Mouse (Mus musculus) forebrain, embryonic 14.5 days (tissue): ENCODE results near the gene Ggnbp2. TPM values are rescaled to one million over a fixed set of nuclear protein-coding genes. Genes with fewer than 3 reads are reported as not detected.
"Not testable (repeated sequence)": the region's sequence is repeated elsewhere in the genome, so short reads cannot be mapped to it uniquely, and the experiment has no call there.

ENCODE experiments used
- ATAC-seq: fragments of 200-750 bp; cut with Nextera tagmentation; 2 replicates; pipeline ENCODE4 v1.8.0; 2017; ENCODE audit warnings: mild to moderate bottlenecking, moderate library complexity
- DNase-seq: peaks from one replicate; pipeline ENCODE4 v3.0.0-alpha.2; 2015; ENCODE audit warnings: low spot score
- H3K27ac ChIP-seq: fragments of 300-500 bp; sonication (generic); 2 replicates; pipeline ENCODE4 v1.5.1; 2014; ENCODE audit warnings: low read depth, mild to moderate bottlenecking, control low read depth, low read length, moderate library complexity
- H3K27me3 ChIP-seq: fragments of 300-500 bp; sonication (generic); replicated peaks from 2 replicates; pipeline ENCODE4 v1.6.1; 2014; ENCODE audit warnings: low read length, control low read depth, mixed read lengths; ENCODE audit not compliant: control insufficient read depth, insufficient read depth
- H3K36me3 ChIP-seq: fragments of 300-500 bp; sonication (generic); 2 replicates; pipeline ENCODE4 v1.6.1; 2014; ENCODE audit warnings: low read length, control low read depth; ENCODE audit not compliant: control insufficient read depth, insufficient read depth
- H3K4me1 ChIP-seq: fragments of 300-500 bp; sonication (generic); 2 replicates; pipeline ENCODE4 v1.6.1; 2014; ENCODE audit warnings: antibody characterized with exemption, low read length, control low read depth; ENCODE audit not compliant: control insufficient read depth, insufficient read depth
- H3K4me2 ChIP-seq: fragments of 300-500 bp; sonication (generic); 2 replicates; pipeline ENCODE4 v1.6.1; 2014; ENCODE audit warnings: mild to moderate bottlenecking, control low read depth, low read length
- H3K4me3 ChIP-seq: fragments of 300-500 bp; sonication (generic); 2 replicates; pipeline ENCODE4 v1.5.1; 2014; ENCODE audit warnings: low read depth, low read length, control low read depth
- H3K9ac ChIP-seq: fragments of 300-500 bp; sonication (generic); 2 replicates; pipeline ENCODE4 v1.6.1; 2014; ENCODE audit warnings: mild to moderate bottlenecking, low read length, control low read depth, moderate library complexity
- H3K9me3 ChIP-seq: fragments of 300-500 bp; sonication (generic); replicated peaks from 2 replicates; pipeline ENCODE4 v1.6.1; 2016; ENCODE audit warnings: low read length, control low read depth, mixed read lengths; ENCODE audit not compliant: control insufficient read depth
- WGBS: fragments of 180-500 bp; shearing (Covaris S2); extraction: QIAGEN DNeasy Blood & Tissue Kit; methylation state at CpG from one replicate; pipeline ENCODE4 v1.1.7; 2014; 5-methylcytosine and 5-hydroxymethylcytosine counted together
- polyA plus RNA-seq: library from polyadenylated mRNA; unstranded; fragments of >200 nt; fragmentation: Nextera tagmentation; extraction: Ambion mirVana; gene quantifications from 2 replicates; pipeline ENCODE4 v1.2.1, GENCODE M21; 2014

The Ggnbp2 gene
- polyA plus RNA-seq, 1 experiment from 2014 or later: 55.2 TPM

DNA sequence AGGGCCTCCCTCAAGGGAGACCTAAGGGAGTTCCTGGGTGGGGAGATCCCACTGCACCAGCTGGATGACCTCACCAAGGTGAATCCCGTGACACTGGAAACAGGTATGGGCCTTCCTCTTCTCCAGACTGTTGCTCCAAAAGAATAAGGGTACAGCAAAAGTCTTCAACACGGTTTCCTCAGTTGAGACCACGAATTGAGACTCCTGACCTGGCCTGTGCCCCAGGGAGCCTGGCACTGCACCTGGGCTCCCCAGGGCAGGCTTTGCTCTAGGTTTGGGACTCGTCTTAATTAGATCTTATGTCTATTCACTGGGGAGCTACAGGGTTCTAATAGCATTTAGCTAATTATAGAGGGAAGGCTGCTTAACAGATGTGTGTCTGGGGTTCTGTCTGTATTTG lies 14.6 kb upstream of the Ggnbp2 start:
- no peak overlapping the region for H3K9ac ChIP-seq
- DNase-seq (no peak), ATAC-seq (no peak)
- WGBS: 79% methylated on average over 4 of the region's 4 CpGs
- no peak overlapping the region for H3K4me2 ChIP-seq
- peaks cover 42% of the 10 kb centered on the region for H3K36me3 ChIP-seq
- no peaks in the 10 kb centered on the region for H3K27me3 ChIP-seq
- no peak overlapping the region for H3K27ac ChIP-seq
- peaks cover 3% of the 10 kb centered on the region; the same call in 1 of the 2 replicates for H3K4me1 ChIP-seq
- no peaks in the 10 kb centered on the region for H3K9me3 ChIP-seq
- no peak overlapping the region for H3K4me3 ChIP-seq

DNA sequence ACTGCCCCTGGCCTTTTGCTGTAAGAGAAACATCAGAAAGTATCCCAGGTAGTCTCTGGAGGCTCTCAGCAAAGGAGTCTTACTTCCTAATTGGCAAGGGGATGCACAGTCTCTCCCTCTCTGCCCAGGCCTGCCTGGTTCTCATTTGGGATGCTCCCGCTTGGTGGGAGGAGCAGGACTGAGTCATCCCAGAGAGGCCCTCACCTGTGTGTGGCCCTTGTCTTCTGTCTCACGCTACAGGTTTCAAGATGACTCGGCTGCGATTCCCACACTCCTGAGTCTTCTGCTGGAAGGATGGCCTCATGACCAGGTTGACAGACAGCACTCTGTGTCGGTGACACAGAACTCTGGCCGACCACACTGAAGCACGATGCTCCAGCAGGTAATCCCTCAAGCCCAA lies 11.7 kb upstream of the Ggnbp2 start:
- DNase-seq (no peak), ATAC-seq (no peak)
- 94% methylated on average over 7 of the region's 7 CpGs for WGBS

DNA sequence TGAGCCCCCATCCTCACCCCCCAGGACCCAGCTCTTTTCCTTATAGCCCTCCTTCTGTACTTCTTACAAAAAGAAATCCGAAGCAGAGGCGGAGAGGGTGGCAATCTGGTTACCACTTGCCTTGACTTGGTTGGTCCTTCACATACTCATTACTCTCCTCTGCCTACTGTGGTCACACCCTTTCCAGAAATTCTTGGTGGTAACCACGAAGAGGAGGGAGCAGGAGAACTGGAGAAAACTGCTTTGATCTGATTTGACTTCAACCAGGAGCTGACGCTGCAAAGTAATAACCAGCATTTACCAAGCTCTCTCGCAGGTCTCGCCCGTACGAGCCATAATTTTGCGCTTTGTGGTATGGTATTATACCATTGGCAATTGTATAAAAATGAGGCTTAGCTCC lies 10.4 kb upstream of the Ggnbp2 start:
- H3K4me1 ChIP-seq: peaks cover 7% of the 10 kb centered on the region
- no peak overlapping the region for H3K27ac ChIP-seq
- H3K9ac ChIP-seq: peak overlapping the region; percentile 92
- H3K4me3 ChIP-seq: peak overlapping the region; percentile 88
- 64% methylated on average over 9 of the region's 9 CpGs for WGBS
- peak overlapping the region; percentile 87 for H3K4me2 ChIP-seq
- H3K36me3 ChIP-seq: peaks cover 26% of the 10 kb centered on the region
- DNase-seq (no peak), ATAC-seq (no peak)
- no peaks in the 10 kb centered on the region for H3K9me3 ChIP-seq
- no peaks in the 10 kb centered on the region for H3K27me3 ChIP-seq

More for the DNA sequence above, 11.7 kb upstream of the Ggnbp2 start:
- no peaks in the 10 kb centered on the region for H3K27me3 ChIP-seq
- H3K9ac ChIP-seq: no peak overlapping the region
- no peak overlapping the region for H3K4me3 ChIP-seq
- no peak overlapping the region for H3K4me2 ChIP-seq
- peaks cover 34% of the 10 kb centered on the region for H3K36me3 ChIP-seq
- peaks cover 7% of the 10 kb centered on the region for H3K4me1 ChIP-seq
- no peaks in the 10 kb centered on the region for H3K9me3 ChIP-seq
- H3K27ac ChIP-seq: no peak overlapping the region

DNA sequence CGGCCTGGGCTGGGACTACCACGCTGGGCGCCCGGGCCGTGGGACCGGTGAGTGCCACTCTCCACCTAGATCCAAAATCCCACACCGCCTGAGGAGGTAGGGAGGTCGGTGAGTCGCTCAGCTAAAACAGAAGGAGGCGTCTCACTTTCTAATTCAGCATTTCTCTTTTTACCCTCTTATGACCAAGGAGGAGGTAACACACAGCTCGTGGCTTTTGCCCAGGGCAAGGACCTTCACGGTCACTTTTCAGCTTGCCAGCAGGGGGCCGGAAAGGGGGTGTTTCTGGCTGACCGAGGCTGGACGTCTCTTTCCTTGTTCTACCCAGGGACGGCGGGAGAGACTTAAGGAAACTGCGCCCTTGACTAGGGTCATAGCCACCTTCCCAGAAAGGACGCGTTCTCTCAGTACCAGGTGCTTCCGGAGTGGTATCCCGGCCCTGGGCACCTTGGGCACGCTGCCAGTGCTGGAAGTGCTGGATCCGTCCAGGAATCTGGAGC lies 9.9 kb upstream of the Ggnbp2 start:
- H3K9me3 ChIP-seq: no peaks in the 10 kb centered on the region
- DNase-seq (peak; percentile 39), ATAC-seq (peak; percentile 47)
- under 1% methylated on average over 24 of the region's 24 CpGs for WGBS
- H3K9ac ChIP-seq: peak overlapping the region; percentile 92
- H3K27ac ChIP-seq: peak overlapping the region; percentile 83
- H3K4me2 ChIP-seq: peak overlapping the region; percentile 87
- H3K36me3 ChIP-seq: peaks cover 21% of the 10 kb centered on the region
- H3K4me3 ChIP-seq: peak overlapping the region; percentile 88
- peaks cover 7% of the 10 kb centered on the region for H3K4me1 ChIP-seq
- no peaks in the 10 kb centered on the region for H3K27me3 ChIP-seq

DNA sequence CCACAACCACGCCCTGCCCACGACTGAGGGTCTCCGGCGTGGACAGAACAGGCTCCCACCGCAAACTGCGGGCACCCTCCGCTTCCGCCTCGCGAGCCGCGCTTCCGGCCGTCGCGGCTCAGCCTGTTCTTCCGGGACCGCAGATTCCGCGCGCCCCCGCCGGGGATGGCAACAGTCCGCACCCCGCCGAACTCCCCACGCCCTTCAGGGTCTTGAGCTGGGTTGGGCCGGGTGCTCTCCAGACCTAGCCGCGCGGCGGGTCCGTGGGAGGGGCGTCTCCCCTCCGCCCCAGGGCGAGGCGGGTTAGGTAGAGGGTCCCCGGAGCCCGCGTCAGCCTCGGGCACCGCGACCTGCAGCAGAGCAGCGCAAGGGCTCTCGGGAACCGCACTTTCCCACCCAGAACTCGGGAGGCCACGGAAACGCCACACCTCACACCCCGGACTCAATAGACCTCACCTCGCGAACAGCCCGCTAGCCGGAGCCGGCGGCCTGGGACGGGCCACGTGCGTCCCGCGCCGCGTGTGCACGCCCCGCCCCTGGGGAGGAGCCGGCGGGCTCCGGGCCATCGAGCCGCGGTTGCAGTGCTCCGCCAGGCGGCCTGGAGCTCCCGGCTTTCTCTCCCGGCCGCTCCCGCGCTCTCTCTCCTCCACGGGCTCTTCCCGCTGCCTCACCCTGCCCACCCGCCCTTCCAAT lies 9.3 kb upstream of the Ggnbp2 start, which contains the start of the genes Myo19 and Pigw:
Gene Myo19, plus strand, starts transcription at position 377 of the 693 bp plus-strand sequence.
Gene Pigw, minus strand, starts transcription at position 514 of the 693 bp plus-strand sequence.
- H3K36me3 ChIP-seq: peaks cover 15% of the 10 kb centered on the region
- DNase-seq (peak; percentile 88), ATAC-seq (peak; percentile 97)
- H3K27me3 ChIP-seq: no peaks in the 10 kb centered on the region
- H3K4me3 ChIP-seq: peak within 1 kb of the TSS; percentile 88
- H3K27ac ChIP-seq: peak within 1 kb of the TSS; percentile 83
- H3K9me3 ChIP-seq: no peaks in the 10 kb centered on the region
- WGBS: under 1% methylated on average over 63 of the region's 81 CpGs
- H3K4me1 ChIP-seq: peaks cover 7% of the 10 kb centered on the region
- H3K9ac ChIP-seq: peak within 1 kb of the TSS; percentile 92
- H3K4me2 ChIP-seq: peak within 1 kb of the TSS; percentile 87

DNA sequence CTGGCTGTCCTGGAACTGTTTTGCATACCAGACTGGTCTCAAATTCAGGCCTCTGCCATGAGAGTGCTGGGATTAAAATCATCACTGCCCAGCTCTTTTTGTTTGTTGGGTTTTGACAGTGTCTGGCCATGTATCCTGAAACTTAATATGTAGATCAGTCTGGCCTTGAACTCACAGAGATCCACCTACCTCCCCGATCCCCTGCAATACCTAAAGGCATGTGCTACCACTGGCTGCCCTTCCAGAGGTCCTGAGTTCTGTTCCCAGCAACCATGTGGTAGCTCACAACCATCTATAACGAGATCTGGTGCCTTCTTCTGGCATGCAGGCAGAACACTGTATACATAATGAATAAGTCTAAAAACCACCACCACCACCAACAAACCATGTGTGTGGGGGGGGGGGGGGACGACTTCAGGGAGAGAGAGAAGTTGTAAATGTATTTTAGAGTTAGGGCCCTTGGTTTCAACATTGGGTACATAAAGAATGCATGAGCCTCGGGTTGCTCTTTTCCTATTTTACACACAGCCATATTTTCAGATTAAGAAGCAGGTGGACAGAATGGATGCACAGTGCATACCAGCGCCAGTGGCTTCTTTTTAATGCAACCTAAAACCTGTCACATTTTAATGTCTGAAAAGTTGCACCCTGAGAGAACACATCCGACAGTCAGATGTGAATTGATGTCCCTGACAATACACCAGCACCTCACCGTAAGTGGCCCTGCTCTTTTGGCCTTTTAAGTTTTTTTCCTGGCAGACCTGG lies 8.6 kb upstream of the Ggnbp2 start:
- 20% methylated on average over 7 of the region's 7 CpGs for WGBS
- H3K36me3 ChIP-seq: peaks cover 12% of the 10 kb centered on the region
- DNase-seq: no peak
- no peaks in the 10 kb centered on the region for H3K27me3 ChIP-seq
- H3K4me3 ChIP-seq: peak overlapping the region; percentile 88
- H3K9me3 ChIP-seq: no peaks in the 10 kb centered on the region
- peaks cover 7% of the 10 kb centered on the region for H3K4me1 ChIP-seq
- peak overlapping the region; percentile 83 for H3K27ac ChIP-seq
- H3K4me2 ChIP-seq: peak overlapping the region; percentile 87
- no peak; the same call in 1 of the 2 replicates for ATAC-seq
- peak overlapping the region; percentile 92 for H3K9ac ChIP-seq

DNA sequence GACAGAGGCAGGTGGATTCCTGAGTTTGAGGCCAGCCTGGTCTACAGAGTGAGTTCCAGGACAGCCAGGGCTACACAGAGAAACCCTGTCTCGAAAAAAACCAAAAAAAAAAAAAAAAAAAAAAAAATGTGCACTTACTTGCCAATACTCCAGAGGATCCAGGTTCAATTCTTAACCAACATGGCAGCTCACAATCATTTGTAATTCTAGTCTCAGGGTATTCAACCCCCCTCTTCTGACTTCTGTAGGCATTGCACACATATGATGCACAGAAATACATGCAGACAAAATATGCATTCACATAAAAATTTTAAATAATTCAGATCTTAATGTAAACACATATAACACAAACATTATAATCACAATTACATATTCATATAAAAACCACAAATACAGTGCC lies 5.4 kb upstream of the Ggnbp2 start:
- ATAC-seq, H3K27me3 ChIP-seq: not testable (repeated sequence)
- WGBS: no CpG with 5 or more reads among the region's 1 CpGs

DNA sequence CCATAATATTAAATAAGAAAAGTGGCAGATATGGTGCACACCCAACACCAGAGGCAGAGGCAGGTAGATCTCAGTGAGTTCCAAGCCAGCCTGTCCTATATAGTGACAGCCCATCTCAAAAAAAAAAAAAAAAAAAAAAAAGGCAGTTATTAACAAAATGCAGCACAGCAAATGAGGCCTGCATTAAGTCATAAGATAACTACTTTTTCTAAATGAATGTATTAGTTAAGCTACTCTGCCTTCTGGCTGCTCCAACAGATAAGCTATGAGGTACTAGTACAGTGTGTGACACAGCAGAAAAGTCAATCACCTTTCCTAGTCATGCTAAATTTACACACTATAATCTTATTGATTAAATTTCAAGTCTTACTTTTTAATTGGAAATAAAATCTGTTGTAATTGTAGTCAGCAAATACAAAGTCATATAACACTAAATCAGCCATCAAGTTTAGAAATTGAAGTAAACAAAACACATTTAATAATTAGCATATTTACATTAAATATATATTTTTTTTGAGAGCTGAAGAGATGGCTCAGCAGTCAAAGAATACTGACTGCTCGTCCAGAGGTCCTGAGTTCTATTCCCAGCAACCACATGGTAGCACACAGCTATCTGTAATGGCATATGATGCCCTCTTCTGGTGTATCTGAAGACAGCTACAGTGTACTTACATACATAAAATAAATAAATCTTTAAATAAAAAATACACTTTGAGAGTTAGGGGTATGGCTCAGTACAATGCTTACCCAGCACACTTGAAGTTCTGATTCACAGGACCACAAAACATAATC lies 2.6 kb upstream of the Ggnbp2 start:
- WGBS: 61% methylated on average over 1 of the region's 1 CpGs
- Histone ChIP-seq H3K4me1 (peaks cover 7% of the 10 kb centered on the region), H3K27me3 (no peaks in the 10 kb centered on the region), H3K4me3 (no peak overlapping the region), H3K27ac (no peak overlapping the region), H3K36me3 (peaks cover 7% of the 10 kb centered on the region), H3K4me2 (no peak overlapping the region), H3K9me3 (no peaks in the 10 kb centered on the region), H3K9ac (no peak overlapping the region)
- no peak for DNase-seq
- no peak for ATAC-seq

More for the DNA sequence above, 5.4 kb upstream of the Ggnbp2 start:
- H3K4me3 ChIP-seq, H3K9ac ChIP-seq, H3K9me3 ChIP-seq, DNase-seq, H3K4me1 ChIP-seq, H3K4me2 ChIP-seq, H3K27ac ChIP-seq, H3K36me3 ChIP-seq: not testable (repeated sequence)
